Mouse (Mus musculus) bone marrow, adult 2 months (tissue): ENCODE results near the gene BC003965. TPM values are rescaled to one million over a fixed set of nuclear protein-coding genes. Genes with fewer than 3 reads are reported as not detected.
"Not testable (repeated sequence)": the region's sequence is repeated elsewhere in the genome, so short reads cannot be mapped to it uniquely, and the experiment has no call there.

ENCODE experiments used
- H3K27ac ChIP-seq: fragments of 200-500 bp; 2 replicates; pipeline ENCODE4 v1.5.1; 2012; ENCODE audit warnings: low read depth, mild to moderate bottlenecking, control low read depth, inconsistent platforms, low read length; ENCODE audit not compliant: control insufficient read depth, poor library complexity, insufficient read depth
- H3K4me1 ChIP-seq: fragments of 200-500 bp; 2 replicates; pipeline ENCODE4 v1.6.1; 2011; ENCODE audit warnings: low read length; ENCODE audit not compliant: control insufficient read depth, insufficient read depth
- H3K4me3 ChIP-seq: fragments of 200-500 bp; replicated peaks from 2 replicates; pipeline ENCODE3; 2011; ENCODE audit warnings: mild to moderate bottlenecking, low read depth, low read length, control low read depth; ENCODE audit not compliant: control insufficient read depth
- CTCF ChIP-seq: fragments of 200-500 bp; IDR thresholded peaks from 2 replicates; pipeline ENCODE4 v1.5.1; 2011; ENCODE audit warnings: low read length, control low read depth; ENCODE audit not compliant: control insufficient read depth, insufficient read depth
- POLR2A ChIP-seq: fragments of 200-500 bp; IDR thresholded peaks from 2 replicates; pipeline ENCODE4 v1.6.1; 2011; ENCODE audit warnings: low read depth, mild to moderate bottlenecking, control low read depth, low read length, borderline replicate concordance; ENCODE audit not compliant: control insufficient read depth
- WGBS: fragments of 180-500 bp; shearing (Covaris S2); methylation state at CpG from one replicate; pipeline ENCODE4 v1.1.7; 2018; 5-methylcytosine and 5-hydroxymethylcytosine counted together
- polyA plus RNA-seq: library from polyadenylated mRNA; stranded (reverse); fragments of >200 nt; gene quantifications from 2 replicates; pipeline ENCODE4 v1.2.4, GENCODE M21; 2011; ENCODE audit warnings: low replicate concordance; ENCODE audit not compliant: missing spikeins, insufficient read depth, insufficient read length

Gene BC003965
- polyA plus RNA-seq, 1 experiment, result 19.4 TPM

DNA sequence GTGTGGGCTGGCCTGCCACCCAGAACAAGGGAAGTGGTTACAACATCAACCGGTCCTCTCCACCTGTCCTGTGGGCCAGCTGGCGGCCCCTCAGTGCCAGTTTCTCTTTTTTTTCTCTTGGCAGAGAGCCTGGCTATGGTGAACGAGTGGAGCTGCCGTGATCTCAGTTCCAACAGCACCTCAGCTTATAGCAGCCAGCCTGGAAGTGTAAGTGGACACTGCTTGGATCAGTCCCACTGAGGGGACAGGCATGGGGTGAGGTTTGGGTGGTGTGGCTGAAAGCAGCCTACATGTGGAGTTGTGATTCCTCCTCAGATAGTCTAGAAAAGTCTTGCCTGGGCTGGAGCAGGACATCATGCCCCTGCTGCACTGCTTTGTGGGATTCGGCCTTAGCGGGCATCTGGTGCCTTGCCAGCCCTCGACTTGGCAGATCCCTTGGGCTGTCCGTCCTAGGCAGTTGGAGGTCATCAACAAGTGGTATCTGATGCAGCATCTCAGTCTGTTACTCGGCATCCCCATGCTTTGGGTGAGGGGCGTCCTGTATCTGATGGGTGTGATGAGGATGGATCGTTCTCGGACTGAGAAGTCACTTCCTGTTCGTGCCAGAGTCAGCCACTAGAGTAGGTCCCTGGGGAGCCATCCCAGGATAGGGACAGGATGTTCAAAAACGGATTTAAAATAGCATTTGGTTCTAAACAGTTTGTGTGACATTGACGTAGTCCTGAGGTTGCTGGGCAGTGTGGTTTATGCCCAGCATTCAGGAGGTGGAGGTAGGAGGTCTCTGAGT lies 26.5 kb downstream of the BC003965 start:
- 46% methylated on average over 15 of the region's 15 CpGs for WGBS
- TF ChIP-seq CTCF (no peak), POLR2A (no peak)
- Histone ChIP-seq H3K4me1 (no peaks in the 10 kb centered on the region), H3K4me3 (no peak overlapping the region), H3K27ac (no peak overlapping the region)

DNA sequence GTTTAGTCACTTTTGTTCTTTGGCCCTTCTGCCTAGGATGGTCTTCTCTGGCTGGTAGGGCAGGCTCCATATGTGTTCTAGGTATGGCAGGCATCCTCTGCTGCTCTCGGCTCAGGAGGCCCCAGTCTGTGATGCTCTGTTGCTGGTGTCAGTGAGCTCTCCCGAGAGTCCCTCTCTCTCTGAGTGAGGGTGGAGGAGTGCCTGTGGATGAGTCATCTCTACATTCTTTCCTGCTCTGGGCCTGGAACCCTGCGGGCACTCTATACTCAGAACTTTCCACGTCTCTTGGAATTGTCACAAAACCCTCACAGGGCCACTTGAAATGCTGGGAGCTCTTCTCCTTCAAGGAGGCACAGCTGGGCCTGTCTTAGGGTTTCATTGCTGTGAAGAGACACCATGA lies 27.4 kb downstream of the BC003965 start:
- 73% methylated on average over 4 of the region's 4 CpGs for WGBS
- Histone ChIP-seq H3K27ac (no peak overlapping the region), H3K4me3 (no peak overlapping the region), H3K4me1 (no peaks in the 10 kb centered on the region)
- TF ChIP-seq POLR2A, result no peak
- no peak for TF ChIP-seq CTCF

DNA sequence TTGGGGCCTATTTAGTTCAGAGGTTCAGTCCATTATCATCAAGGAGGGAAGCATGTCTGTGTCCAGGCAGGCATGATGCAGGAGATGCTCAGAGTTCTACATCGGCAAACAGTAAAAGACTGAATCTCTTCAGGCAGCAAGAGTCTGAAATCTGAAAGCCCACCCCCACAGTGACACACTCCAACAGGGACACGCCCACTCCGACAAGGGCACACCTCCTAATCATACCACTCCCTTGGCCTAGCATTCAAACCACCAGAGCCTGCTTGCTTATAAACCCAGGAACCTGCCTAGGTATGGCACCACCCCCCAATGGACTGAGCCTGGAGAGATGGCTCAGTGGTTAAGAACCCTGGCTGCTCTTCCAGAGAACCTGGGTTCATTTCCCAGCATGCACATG lies 31.1 kb downstream of the BC003965 start:
- no peak overlapping the region for H3K4me3 ChIP-seq
- no peak overlapping the region for H3K27ac ChIP-seq
- TF ChIP-seq POLR2A (no peak), CTCF (no peak)
- WGBS, result 82% methylated on average over 3 of the region's 3 CpGs
- H3K4me1 ChIP-seq, result no peaks in the 10 kb centered on the region

DNA sequence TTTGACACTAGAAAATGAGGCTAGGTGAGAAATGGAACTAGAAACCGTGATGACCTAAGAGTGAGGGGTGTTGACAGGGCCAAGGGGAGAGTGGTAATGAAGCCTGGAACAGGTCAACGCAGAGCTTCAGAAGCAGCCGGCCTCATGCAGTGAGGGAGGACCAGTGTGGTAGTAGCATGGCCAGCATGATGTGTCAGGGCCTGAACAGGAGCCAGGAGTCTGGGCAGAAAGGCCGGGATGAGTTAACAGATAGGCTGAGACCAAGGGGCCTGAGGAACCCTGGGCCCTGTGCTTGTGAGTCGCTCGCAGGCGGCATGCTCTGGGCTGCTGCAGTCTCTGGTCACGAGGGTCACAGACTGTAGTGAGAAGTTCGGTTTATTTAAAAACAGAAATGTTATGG lies 34.6 kb downstream of the BC003965 start:
- no peak overlapping the region for H3K4me3 ChIP-seq
- TF ChIP-seq CTCF, result no peak
- no peak for TF ChIP-seq POLR2A
- 82% methylated on average over 9 of the region's 9 CpGs for WGBS
- H3K4me1 ChIP-seq, result peaks cover 5% of the 10 kb centered on the region; the same call in 1 of the 2 replicates
- H3K27ac ChIP-seq, result no peak overlapping the region

DNA sequence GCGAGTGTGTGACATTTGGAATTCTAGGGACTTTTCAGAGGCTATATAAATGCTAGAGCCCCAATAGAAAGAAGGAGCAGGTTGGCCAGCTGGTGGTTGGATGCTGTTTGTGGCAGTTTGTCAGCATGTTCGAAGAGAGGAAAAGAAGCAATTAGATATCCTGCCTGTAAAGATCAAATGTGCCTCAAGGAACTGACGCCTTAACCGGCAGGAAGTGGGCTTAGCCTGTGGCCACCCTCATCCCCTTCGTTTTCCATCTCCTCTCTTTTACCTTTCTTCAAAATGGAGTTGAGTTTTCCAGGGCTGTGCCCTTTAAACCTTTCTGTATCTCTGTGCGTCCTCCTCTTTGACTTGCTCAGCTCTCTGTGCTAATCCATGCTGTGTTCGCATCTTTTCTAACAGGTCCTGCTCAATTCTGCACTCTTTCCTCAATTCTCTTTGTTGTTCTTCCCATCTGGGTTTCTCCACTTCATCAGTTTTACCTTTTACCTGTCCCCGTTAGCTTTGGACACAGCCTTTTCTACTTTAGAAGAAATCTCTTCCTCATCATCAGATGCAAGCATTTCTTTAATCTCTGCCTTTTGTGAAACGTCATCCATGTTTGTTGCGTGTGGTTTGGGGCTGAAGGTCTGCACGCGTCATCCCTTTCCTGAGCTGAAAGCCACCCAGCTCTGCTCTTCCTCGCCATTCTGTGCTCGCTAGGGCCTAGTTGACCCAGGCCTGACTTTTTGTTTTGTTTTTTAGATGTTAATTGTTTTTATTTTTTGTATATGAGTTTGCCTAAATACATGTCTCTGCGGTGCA lies 35.3 kb downstream of the BC003965 start:
- Histone ChIP-seq H3K4me3 (no peak overlapping the region), H3K4me1 (peaks cover 6% of the 10 kb centered on the region; the same call in 1 of the 2 replicates), H3K27ac (no peak overlapping the region)
- WGBS, result 69% methylated on average over 15 of the region's 15 CpGs
- TF ChIP-seq CTCF, result no peak
- TF ChIP-seq POLR2A, result no peak

DNA sequence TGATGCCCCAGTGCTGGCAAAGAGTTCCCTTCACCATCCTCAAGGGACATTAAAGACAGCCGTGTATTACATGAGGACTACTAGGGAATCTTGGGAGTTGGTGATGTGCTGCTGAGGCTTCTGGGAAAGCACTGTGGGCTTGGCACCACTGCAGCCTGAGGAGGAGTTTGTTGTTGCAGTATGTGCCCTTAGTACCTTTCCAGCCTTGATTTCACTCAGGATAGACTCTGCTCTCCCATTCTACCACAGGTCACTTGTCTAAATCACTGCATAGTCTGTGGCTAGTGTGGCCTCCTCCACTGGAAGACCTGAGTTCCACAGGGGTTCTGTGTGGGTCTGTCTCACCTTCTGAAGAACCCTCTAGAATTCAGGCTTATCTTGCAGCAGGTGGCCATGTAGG lies 36.4 kb downstream of the BC003965 start:
- Histone ChIP-seq H3K4me1 (peaks cover 6% of the 10 kb centered on the region), H3K27ac (no peak overlapping the region), H3K4me3 (no peak overlapping the region)
- TF ChIP-seq CTCF (no peak), POLR2A (no peak)
- 84% methylated on average over 1 of the region's 1 CpGs for WGBS

DNA sequence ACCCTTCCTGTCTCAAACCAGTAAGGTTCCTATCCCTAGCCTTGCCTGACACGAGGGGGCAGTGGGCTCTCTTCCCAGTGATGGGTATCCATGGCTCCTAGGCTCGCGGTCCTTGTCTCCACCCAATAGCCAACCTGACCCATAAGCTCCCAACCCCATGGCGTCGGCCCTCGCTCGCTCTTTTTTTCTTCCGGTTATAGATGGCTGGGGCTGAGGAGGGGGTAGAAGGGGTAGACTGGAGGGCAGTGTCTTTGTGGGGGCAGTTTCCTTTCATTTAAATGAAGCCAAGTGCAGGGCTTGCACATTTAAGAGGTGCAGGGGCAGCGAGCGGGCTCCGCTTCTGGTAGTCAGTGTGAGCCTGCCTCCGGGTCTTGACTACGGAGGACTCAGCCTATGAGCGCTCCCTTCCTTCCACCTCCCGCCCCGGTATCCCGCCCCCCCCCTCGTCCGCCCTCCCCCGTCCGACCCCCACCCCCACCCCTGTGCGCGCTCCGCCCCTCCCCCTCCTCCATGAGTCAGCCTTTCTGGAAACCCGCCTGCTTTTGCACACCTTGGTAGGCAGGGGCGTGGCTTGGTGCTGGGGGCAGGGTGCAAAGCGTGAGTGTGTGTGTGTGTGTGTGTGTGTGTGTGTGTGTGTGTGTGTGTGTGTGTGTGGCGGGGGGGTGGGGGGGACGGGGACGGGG lies 37.6 kb downstream of the BC003965 start:
- H3K4me1 ChIP-seq, result peaks cover 6% of the 10 kb centered on the region
- 1% methylated on average over 27 of the region's 30 CpGs for WGBS
- no peak for TF ChIP-seq CTCF
- no peak; the same call in 1 of the 2 replicates for TF ChIP-seq POLR2A
- H3K27ac ChIP-seq, result peak overlapping the region; percentile 67
- peak overlapping the region; percentile 50 for H3K4me3 ChIP-seq

DNA sequence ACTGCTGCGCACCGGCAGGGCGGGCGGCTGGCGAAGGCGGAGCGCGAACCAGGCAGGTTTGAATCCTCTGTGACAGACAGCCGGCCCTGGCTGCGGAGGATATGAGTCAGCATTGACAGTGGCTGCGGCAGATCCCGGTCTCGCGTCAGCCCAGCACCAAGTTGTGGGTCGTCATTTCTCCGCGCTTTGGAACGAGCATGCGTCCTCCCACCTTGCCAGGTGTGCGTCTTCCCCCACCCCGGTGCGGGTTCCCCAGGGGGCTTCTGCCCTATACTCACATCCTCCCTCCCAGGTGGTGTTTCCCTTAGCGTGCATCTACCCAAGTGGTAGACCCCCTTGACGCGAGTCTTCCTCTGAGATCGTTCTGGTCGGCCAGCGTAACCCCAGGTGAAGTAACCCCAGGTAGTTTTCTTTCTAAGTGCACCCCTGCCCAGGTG lies 38.2 kb downstream of the BC003965 start:
- H3K4me1 ChIP-seq, result not testable (repeated sequence)
- WGBS, result 3% methylated on average over 16 of the region's 28 CpGs
- peak overlapping the region; percentile 70 for H3K4me3 ChIP-seq
- peak overlapping the region; percentile 81 for H3K27ac ChIP-seq
